Mouse (Mus musculus): Measurements from ENCODE around the gene Slit1. TPM values are rescaled to one million over a fixed set of nuclear protein-coding genes. Genes with fewer than 3 reads are reported as not detected.

The Slit1 gene
- polyA plus RNA-seq, 1 experiment, result 0.13 TPM

DNA sequence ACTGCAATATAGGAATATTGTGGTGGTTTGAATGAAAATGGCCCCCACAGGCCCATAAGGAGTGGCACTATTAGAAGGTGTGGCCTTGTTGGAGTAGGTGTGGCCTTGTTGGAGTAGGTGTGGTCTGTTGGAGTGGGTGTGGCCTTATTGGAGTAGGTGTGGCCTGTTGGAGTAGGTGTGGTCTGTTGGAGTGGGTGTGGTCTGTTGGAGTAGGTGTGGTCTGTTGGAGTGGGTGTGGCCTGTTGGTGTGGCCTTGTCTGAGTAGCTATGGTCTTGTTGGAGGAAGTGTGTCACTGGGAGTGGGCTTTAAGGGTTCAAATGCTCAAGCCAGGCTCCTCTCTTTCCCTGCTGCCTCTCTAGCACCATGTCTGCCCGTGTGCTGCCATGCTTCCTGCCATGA is 63.2 kb downstream of the Slit1 start:
- no peak for DNase-seq
- Histone ChIP-seq H3K4me1 (ENCODE audit: control insufficient read depth, insufficient read depth, low read length) (no peaks in the 10 kb centered on the region), H3K4me3 (replicated peaks; ENCODE audit: extremely low read depth, low read depth, low read length) (no peak overlapping the region)
- 65% methylated on average over 1 of the region's 1 CpGs for WGBS
- TF ChIP-seq CTCF (IDR thresholded peaks at IDR 0.05; ENCODE audit: insufficient read depth, low read length) (no peak), POLR2A (IDR thresholded peaks at IDR 0.05; ENCODE audit: borderline replicate concordance, extremely low read depth, low read depth, low read length) (no peak)

DNA sequence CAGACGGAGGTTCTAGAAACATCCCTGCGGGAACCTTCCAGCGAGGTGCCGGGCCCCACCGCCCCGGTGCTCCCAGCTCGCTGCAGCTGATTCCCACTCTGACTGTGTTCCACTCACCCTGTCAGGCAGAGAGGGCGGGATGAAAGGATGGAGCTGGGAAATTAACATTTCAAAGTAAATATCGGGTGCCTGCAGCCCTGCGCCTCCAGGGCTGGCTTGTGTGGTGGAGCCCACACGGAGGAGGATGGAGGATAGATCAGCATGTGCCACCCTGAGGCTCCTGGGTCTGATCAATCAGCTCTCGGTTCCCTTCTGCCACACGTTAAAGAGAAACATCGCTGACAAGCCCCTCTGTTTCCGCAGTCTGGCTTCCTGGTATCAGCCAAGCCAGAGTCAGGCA is 64.4 kb downstream of the Slit1 start:
- 29% methylated on average over 15 of the region's 15 CpGs for WGBS
- TF ChIP-seq POLR2A (IDR thresholded peaks at IDR 0.05; ENCODE audit: borderline replicate concordance, extremely low read depth, low read depth, low read length) (no peak), CTCF (IDR thresholded peaks at IDR 0.05; ENCODE audit: insufficient read depth, low read length) (no peak)
- Histone ChIP-seq H3K4me1 (ENCODE audit: control insufficient read depth, insufficient read depth, low read length) (no peaks in the 10 kb centered on the region), H3K4me3 (replicated peaks; ENCODE audit: extremely low read depth, low read depth, low read length) (no peak overlapping the region)
- DNase-seq, result no peak

DNA sequence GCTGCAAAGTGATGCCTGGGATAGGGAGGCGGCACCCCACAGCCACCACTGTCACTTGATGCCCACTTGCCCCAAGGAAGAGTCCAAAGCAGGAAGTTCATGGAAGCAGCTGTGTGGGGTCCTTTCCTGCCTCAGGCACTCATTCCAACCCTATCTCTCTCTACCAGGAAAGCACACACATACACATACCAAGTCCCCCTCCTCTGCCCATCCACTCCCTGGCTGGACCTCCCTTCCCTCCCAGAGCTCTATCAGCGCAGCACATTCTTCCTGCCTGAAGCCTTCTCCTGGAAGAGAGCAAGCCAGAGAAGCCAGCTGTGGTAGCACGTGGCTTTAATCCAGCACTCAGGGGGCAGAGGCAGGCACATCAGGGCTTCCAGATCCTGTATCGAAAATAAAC is 65.9 kb downstream of the Slit1 start:
- no peaks in the 10 kb centered on the region for H3K4me1 ChIP-seq (ENCODE audit: control insufficient read depth, insufficient read depth, low read length)
- 21% methylated on average over 4 of the region's 4 CpGs for WGBS
- H3K4me3 ChIP-seq (replicated peaks; ENCODE audit: extremely low read depth, low read depth, low read length), result no peak overlapping the region
- no peak for DNase-seq
- no peak for TF ChIP-seq POLR2A (IDR thresholded peaks at IDR 0.05; ENCODE audit: borderline replicate concordance, extremely low read depth, low read depth, low read length)
- no peak for TF ChIP-seq CTCF (IDR thresholded peaks at IDR 0.05; ENCODE audit: insufficient read depth, low read length)

DNA sequence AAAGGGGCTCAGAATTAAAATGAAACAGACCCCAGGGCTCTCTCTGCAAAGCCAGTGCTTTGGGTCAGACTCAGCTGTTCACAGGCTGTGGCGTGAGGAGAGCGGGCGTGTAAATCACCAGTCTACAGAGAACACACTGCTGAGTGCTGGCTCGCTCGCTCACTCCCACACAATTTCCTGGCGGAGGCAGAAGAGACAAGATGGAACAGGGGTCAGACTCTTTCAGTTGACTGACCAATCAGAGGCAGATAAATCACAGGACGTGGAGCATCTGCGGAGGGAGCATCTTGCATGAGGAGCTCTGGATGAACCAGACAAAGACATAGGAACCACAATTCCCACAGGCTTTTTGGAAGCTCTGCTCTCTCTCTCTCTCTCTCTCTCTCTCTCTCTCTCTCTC is 67.9 kb downstream of the Slit1 start:
- no peaks in the 10 kb centered on the region for H3K4me1 ChIP-seq (ENCODE audit: control insufficient read depth, insufficient read depth, low read length)
- H3K4me3 ChIP-seq (replicated peaks; ENCODE audit: extremely low read depth, low read depth, low read length), result no peak overlapping the region
- TF ChIP-seq CTCF (IDR thresholded peaks at IDR 0.05; ENCODE audit: insufficient read depth, low read length) (no peak), POLR2A (IDR thresholded peaks at IDR 0.05; ENCODE audit: borderline replicate concordance, extremely low read depth, low read depth, low read length) (no peak)
- DNase-seq, result no peak
- WGBS, result 59% methylated on average over 8 of the region's 8 CpGs

DNA sequence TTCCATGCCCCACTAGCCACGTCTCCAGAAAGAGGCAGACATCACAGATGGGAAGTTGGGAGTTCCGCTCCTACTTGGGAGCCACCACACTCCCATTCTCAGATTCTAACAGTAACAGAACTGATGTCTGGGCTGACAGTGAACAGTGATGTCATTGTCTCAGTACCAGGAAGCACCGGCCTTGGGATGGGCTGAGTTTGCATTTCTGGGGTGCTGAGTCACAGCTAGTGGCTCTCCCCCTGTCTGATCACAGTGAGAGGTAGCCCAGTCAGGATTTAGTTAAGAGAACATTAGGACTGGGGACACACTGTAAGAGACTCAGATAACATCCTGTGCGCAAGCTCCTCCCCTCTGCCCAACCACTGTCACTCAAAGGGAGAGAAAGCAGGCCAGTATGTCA is 69.1 kb downstream of the Slit1 start:
- 59% methylated on average over 4 of the region's 4 CpGs for WGBS
- no peaks in the 10 kb centered on the region for H3K4me1 ChIP-seq (ENCODE audit: control insufficient read depth, insufficient read depth, low read length)
- TF ChIP-seq POLR2A (IDR thresholded peaks at IDR 0.05; ENCODE audit: borderline replicate concordance, extremely low read depth, low read depth, low read length), result no peak
- no peak for TF ChIP-seq CTCF (IDR thresholded peaks at IDR 0.05; ENCODE audit: insufficient read depth, low read length)
- no peak overlapping the region for H3K4me3 ChIP-seq (replicated peaks; ENCODE audit: extremely low read depth, low read depth, low read length)
- DNase-seq, result no peak

DNA sequence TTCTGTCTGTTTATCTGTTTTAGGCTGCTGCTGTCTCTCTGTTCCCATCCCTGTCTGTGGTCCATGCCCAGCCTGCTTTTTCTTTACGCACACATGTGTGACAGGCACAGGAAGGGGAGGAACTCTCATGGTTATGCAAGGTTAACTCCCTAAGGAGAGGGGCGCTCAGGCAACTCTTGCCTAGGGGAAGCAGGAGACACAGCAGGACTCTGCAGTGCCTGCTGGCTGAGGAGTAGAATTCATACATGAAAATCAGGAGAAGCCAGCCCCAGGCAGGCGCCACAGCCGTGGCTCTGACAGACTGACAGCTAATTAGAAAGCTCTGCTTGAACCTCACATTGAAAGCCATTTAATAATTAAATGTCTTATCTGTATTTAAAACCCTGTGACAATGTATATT is 70.6 kb downstream of the Slit1 start:
- 54% methylated on average over 4 of the region's 4 CpGs for WGBS
- Histone ChIP-seq H3K4me1 (ENCODE audit: control insufficient read depth, insufficient read depth, low read length) (no peaks in the 10 kb centered on the region), H3K4me3 (replicated peaks; ENCODE audit: extremely low read depth, low read depth, low read length) (no peak overlapping the region)
- TF ChIP-seq CTCF (IDR thresholded peaks at IDR 0.05; ENCODE audit: insufficient read depth, low read length) (no peak), POLR2A (IDR thresholded peaks at IDR 0.05; ENCODE audit: borderline replicate concordance, extremely low read depth, low read depth, low read length) (no peak)
- DNase-seq, result no peak

DNA sequence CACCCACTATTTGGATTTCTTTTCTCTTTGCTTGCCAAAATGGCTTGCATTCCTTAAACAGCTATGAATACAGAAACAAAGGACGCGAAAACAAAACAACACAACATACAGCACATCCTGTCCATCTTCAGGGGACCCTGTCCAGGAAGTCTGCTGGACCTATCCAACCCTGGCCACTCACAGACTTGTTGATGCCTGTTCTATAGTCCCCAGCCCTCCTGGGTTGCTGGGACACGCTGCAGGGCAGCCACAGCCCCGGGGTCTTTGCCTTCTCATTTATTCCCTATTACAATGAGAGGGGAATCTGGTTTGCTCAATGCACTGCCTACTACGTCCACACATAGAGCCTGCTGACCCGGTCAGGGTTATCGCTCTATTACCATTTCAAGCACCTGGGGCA is 72.5 kb downstream of the Slit1 start:
- TF ChIP-seq POLR2A (IDR thresholded peaks at IDR 0.05; ENCODE audit: borderline replicate concordance, extremely low read depth, low read depth, low read length), result no peak
- TF ChIP-seq CTCF (IDR thresholded peaks at IDR 0.05; ENCODE audit: insufficient read depth, low read length), result no peak
- DNase-seq, result no peak
- WGBS, result 49% methylated on average over 7 of the region's 7 CpGs
- no peak overlapping the region for H3K4me3 ChIP-seq (replicated peaks; ENCODE audit: extremely low read depth, low read depth, low read length)
- no peaks in the 10 kb centered on the region for H3K4me1 ChIP-seq (ENCODE audit: control insufficient read depth, insufficient read depth, low read length)

DNA sequence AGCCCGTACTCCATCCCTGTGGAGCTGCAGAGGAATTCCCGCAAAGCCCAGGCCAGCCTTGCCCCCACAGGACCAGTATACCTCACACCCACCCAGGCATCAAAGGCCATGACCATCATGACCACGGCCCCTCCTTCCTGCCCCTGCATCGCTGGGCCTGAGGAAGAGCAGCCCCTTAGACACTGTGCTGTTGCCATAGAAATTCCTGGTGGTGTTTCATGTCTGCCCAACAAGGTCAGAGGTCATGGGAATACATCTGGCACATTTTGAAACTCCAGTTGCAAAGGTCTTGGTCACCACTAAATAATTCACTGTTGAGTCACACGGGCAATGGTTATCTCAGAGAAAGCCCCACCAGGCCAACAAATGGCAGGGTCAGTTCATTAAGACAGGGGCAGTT is 73.0 kb downstream of the Slit1 start:
- Histone ChIP-seq H3K4me1 (ENCODE audit: control insufficient read depth, insufficient read depth, low read length) (no peaks in the 10 kb centered on the region), H3K4me3 (replicated peaks; ENCODE audit: extremely low read depth, low read depth, low read length) (no peak overlapping the region)
- TF ChIP-seq CTCF (IDR thresholded peaks at IDR 0.05; ENCODE audit: insufficient read depth, low read length), result no peak
- no peak for TF ChIP-seq POLR2A (IDR thresholded peaks at IDR 0.05; ENCODE audit: borderline replicate concordance, extremely low read depth, low read depth, low read length)
- WGBS, result 30% methylated on average over 5 of the region's 5 CpGs
- no peak for DNase-seq

DNA sequence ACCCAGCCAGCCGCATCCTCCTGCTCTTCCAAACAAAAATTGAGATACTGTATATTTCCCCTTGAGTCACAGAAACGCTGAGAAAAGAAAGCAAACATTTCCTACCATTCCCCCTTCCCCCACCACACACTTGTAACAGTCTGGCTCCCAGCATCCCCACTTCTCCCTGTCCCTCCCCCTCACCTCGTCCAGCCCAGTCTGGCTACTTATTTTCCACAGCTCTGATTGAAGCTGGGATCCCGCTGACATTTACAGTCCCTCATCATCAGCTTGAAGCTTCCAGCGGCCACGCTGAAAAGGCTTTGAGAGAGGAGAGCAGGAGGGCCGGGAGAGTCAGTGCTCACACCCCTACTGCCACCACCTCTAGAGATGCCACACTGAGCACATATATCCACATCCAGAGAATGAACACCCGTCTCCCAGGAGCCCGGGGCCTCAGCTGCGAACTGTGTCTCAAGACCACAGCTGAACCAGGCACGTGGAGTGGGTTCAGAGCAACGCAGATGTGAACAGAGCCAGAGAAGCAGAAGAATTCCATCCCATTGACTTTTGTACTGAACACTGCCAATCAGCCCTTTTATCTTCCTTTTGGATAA is 73.6 kb downstream of the Slit1 start:
- Histone ChIP-seq H3K4me3 (replicated peaks; ENCODE audit: extremely low read depth, low read depth, low read length) (no peak overlapping the region), H3K4me1 (ENCODE audit: control insufficient read depth, insufficient read depth, low read length) (no peaks in the 10 kb centered on the region)
- DNase-seq, result no peak
- TF ChIP-seq POLR2A (IDR thresholded peaks at IDR 0.05; ENCODE audit: borderline replicate concordance, extremely low read depth, low read depth, low read length) (no peak), CTCF (IDR thresholded peaks at IDR 0.05; ENCODE audit: insufficient read depth, low read length) (no peak)
- WGBS, result 28% methylated on average over 12 of the region's 12 CpGs

DNA sequence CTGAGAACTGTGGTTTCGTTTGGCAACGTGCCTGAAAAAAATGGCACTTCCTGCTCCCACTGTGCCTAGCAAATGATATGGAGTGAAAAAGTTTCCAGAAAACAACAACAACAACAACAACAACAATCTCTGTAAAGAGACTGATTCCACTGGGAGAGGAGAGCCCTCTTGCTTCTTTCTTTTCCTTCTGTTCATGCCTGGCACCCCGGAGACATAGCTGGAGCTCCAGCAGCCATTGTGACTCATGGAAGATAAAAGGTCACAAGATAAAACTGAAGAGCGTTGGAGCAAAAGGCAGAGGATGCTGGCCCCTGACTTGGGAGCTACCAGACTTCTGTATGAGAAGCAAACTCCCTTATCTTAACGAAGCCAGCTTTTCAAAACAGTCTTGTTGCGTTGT is 75.9 kb downstream of the Slit1 start:
- no peak for TF ChIP-seq CTCF (IDR thresholded peaks at IDR 0.05; ENCODE audit: insufficient read depth, low read length)
- TF ChIP-seq POLR2A (IDR thresholded peaks at IDR 0.05; ENCODE audit: borderline replicate concordance, extremely low read depth, low read depth, low read length), result no peak
- no peak overlapping the region for H3K4me3 ChIP-seq (replicated peaks; ENCODE audit: extremely low read depth, low read depth, low read length)
- 26% methylated on average over 6 of the region's 6 CpGs for WGBS

More for the DNA sequence above, 75.9 kb downstream of the Slit1 start:
- H3K4me1 ChIP-seq (ENCODE audit: control insufficient read depth, insufficient read depth, low read length), result no peaks in the 10 kb centered on the region
- no peak for DNase-seq
